ENCODE assay signal across 8 mouse cellular contexts in genomic region chr13:54685174-54685573, GRCm38 (mm10). TPM values are rescaled to one million over a fixed set of nuclear protein-coding genes. Genes with fewer than 3 reads are reported as not detected.
DNase-seq lines count a peak whose midpoint lies in the region; ATAC-seq and TF ChIP-seq lines count a peak whose summit lies in the region.

No protein-coding gene starts in this region.

- H3K4me2 ChIP-seq in heart, embryonic 11.5 days, result peak overlapping the region; percentile 84
- peak overlapping the region; percentile 97 for H3K4me2 ChIP-seq in forebrain, embryonic 13.5 days
- H3K4me2 ChIP-seq in lung, embryonic 14.5 days, result peak overlapping the region; percentile 67

- H3K4me1 ChIP-seq in heart, embryonic 11.5 days (ENCODE audit: control insufficient read depth, insufficient read depth, low read length), result peaks cover 32% of the 10 kb centered on the region
- H3K4me1 ChIP-seq in forebrain, embryonic 13.5 days, result peaks cover 37% of the 10 kb centered on the region
- H3K4me1 ChIP-seq in lung, embryonic 14.5 days (ENCODE audit: insufficient read depth), result peaks cover 5% of the 10 kb centered on the region; the same call in 1 of the 2 replicates

- H3K9ac ChIP-seq in heart, embryonic 11.5 days (ENCODE audit: low read depth, low read length), result peak overlapping the region; percentile 96; the same call in 1 of the 2 replicates
- H3K9ac ChIP-seq in forebrain, embryonic 13.5 days, result peak overlapping the region; percentile 100
- no peak overlapping the region; the same call in 1 of the 2 replicates for H3K9ac ChIP-seq in lung, embryonic 14.5 days

- 57% methylated on average over 2 of the region's 2 CpGs for WGBS in heart, embryonic 11.5 days (ENCODE audit: insufficient replicate concordance)
- WGBS in forebrain, embryonic 13.5 days, result 51% methylated on average over 2 of the region's 2 CpGs
- 46% methylated on average over 2 of the region's 2 CpGs for WGBS in lung, embryonic 14.5 days

- TF ChIP-seq CTCF in lung, embryonic 14.5 days (IDR thresholded peaks at IDR 0.05; ENCODE audit: low read depth), result peak; percentile 74

- H3K4me3 ChIP-seq in heart, embryonic 11.5 days (ENCODE audit: low read depth, low read length), result no peak overlapping the region
- peak overlapping the region; percentile 91 for H3K4me3 ChIP-seq in forebrain, embryonic 13.5 days
- peak overlapping the region; percentile 88 for H3K4me3 ChIP-seq in lung, embryonic 14.5 days (ENCODE audit: low read depth, low read length)

- DNase-seq in heart, adult 8-10 months (ENCODE audit: low spot score), result no peak
- DNase-seq in adrenal gland, postnatal 10 days, result peak; percentile 79
- DNase-seq in kidney, adult 18-20 months, result peak; percentile 76
- peak; percentile 65 for DNase-seq in lung, embryonic 14.5 days
- DNase-seq in retina, postnatal 7 days (ENCODE audit: low read depth, low spot score), result peak; percentile 42
- DNase-seq in right cerebral cortex, adult 18-20 months, result no peak

- H3K27me3 ChIP-seq in heart, embryonic 11.5 days (ENCODE audit: control insufficient read depth, insufficient read depth, low read length), result no peaks in the 10 kb centered on the region
- H3K27me3 ChIP-seq in forebrain, embryonic 13.5 days, result no peaks in the 10 kb centered on the region
- H3K27me3 ChIP-seq in lung, embryonic 14.5 days (ENCODE audit: insufficient read depth, low read length), result no peaks in the 10 kb centered on the region

- H3K36me3 ChIP-seq in heart, embryonic 11.5 days (ENCODE audit: control insufficient read depth, insufficient read depth, low read length), result peaks cover 37% of the 10 kb centered on the region
- H3K36me3 ChIP-seq in forebrain, embryonic 13.5 days (ENCODE audit: poor library complexity, severe bottlenecking), result peaks cover 50% of the 10 kb centered on the region
- H3K36me3 ChIP-seq in lung, embryonic 14.5 days (ENCODE audit: insufficient read depth), result peaks cover 47% of the 10 kb centered on the region

- no peak for ATAC-seq in heart, embryonic 11.5 days (replicated peaks; ENCODE audit: insufficient number of reproducible peaks, low FRiP score, low TSS enrichment)
- no peak for ATAC-seq in forebrain, embryonic 13.5 days
- no peak for ATAC-seq in lung, embryonic 14.5 days (ENCODE audit: insufficient read depth)

- H3K27ac ChIP-seq in heart, embryonic 11.5 days (ENCODE audit: low read depth, low read length), result no peak overlapping the region
- no peak overlapping the region for H3K27ac ChIP-seq in forebrain, embryonic 13.5 days
- H3K27ac ChIP-seq in lung, embryonic 14.5 days (ENCODE audit: low read depth), result no peak overlapping the region

- no peaks in the 10 kb centered on the region for H3K9me3 ChIP-seq in heart, embryonic 11.5 days (replicated peaks; ENCODE audit: control insufficient read depth, low read length)
- H3K9me3 ChIP-seq in forebrain, embryonic 13.5 days (replicated peaks), result no peaks in the 10 kb centered on the region
- H3K9me3 ChIP-seq in lung, embryonic 14.5 days (ENCODE audit: low read depth, low read length), result no peaks in the 10 kb centered on the region

RNA-seq across cellular contexts. Expression of gene Rnf44, which starts 8.5 kb away (rescaled TPM):
- polyA plus RNA-seq in heart, embryonic 11.5 days (2014; fragmentation: Nextera tagmentation; extraction: Ambion mirVana), result 70.7 and 75.8 TPM in 2 replicates
- 10 to 100 TPM; 46.2 to 53.4 (median 47.6) TPM for total RNA-seq in heart, adult 8-10 months (2022)
- total RNA-seq in adrenal gland, postnatal 10 days (2021), result 100 to 1,000 TPM; 100 to 114 TPM
- 98.6 and 98.8 TPM in 2 replicates for polyA plus RNA-seq in forebrain, embryonic 13.5 days (2015; fragmentation: Nextera tagmentation; extraction: Ambion mirVana)
- polyA plus RNA-seq in lung, embryonic 14.5 days (2014; fragmentation: Nextera tagmentation; extraction: Ambion mirVana), result 59.9 and 63.4 TPM in 2 replicates

RNA-seq across cellular contexts. Expression of gene Cdhr2, which starts 16.1 kb away (rescaled TPM):
- polyA plus RNA-seq in heart, embryonic 11.5 days (2014; fragmentation: Nextera tagmentation; extraction: Ambion mirVana), result 0.04 and 0.24 TPM in 2 replicates
- total RNA-seq in heart, adult 8-10 months (2022), result not detected
- total RNA-seq in adrenal gland, postnatal 10 days (2021), result 1 to 10 TPM in 1 of 2 experiments, under 1 TPM in 1; 0.85 to 2.1 TPM
- polyA plus RNA-seq in forebrain, embryonic 13.5 days (2015; fragmentation: Nextera tagmentation; extraction: Ambion mirVana), result 0.05 TPM in 1 of 2 replicates, not detected in the other
- 0.04 TPM in 1 of 2 replicates, not detected in the other for polyA plus RNA-seq in lung, embryonic 14.5 days (2014; fragmentation: Nextera tagmentation; extraction: Ambion mirVana)

Comparison
In these comparisons a context has a peak if more than half of its experiments do, and no peak if none do; other contexts are left out.
1. DNase-seq: peak in adrenal gland, postnatal 10 days (single experiment), kidney, adult 18-20 months (single experiment), lung, embryonic 14.5 days (single experiment) and retina, postnatal 7 days (single experiment); none in heart, adult 8-10 months (single experiment) and right cerebral cortex, adult 18-20 months (single experiment).
2. Peak in every context shown above with its lines, with median percentiles within 50 percentile points of each other: H3K4me2 ChIP-seq.